Mouse (Mus musculus) limb, embryonic 14.5 days (tissue): ENCODE measurements at regions not wholly inside any gene's neighbourhood (a gene's known extent, or its start where the extent isn't known, plus 50 kb on each side); places are given as distances from the start of the nearest gene placed in this dataset.

Experiments
- ATAC-seq: fragments of 200-750 bp; cut with Nextera tagmentation; 2 replicates; pipeline ENCODE4 v1.8.0; 2017; ENCODE audit warnings: low read depth, moderate number of reproducible peaks, moderate TSS enrichment; ENCODE audit not compliant: low FRiP score
- DNase-seq: peaks from one replicate; pipeline ENCODE4 v3.0.0-alpha.2; 2015; ENCODE audit warnings: low spot score
- H3K27ac ChIP-seq: fragments of 300-500 bp; sonication (generic); replicated peaks from 2 replicates; pipeline ENCODE4 v1.5.1; 2014; ENCODE audit warnings: low read depth, mild to moderate bottlenecking, low read length, moderate library complexity, mixed read lengths
- H3K27me3 ChIP-seq: fragments of 300-500 bp; sonication (generic); 2 replicates; pipeline ENCODE4 v1.6.1; 2014; ENCODE audit warnings: low read length, mixed read lengths; ENCODE audit not compliant: control insufficient read depth, insufficient read depth
- H3K36me3 ChIP-seq: fragments of 300-500 bp; sonication (generic); 2 replicates; pipeline ENCODE4 v1.6.1; 2014; ENCODE audit warnings: mild to moderate bottlenecking, low read length, moderate library complexity, mixed read lengths; ENCODE audit not compliant: control insufficient read depth, insufficient read depth
- H3K4me1 ChIP-seq: fragments of 300-500 bp; sonication (generic); 2 replicates; pipeline ENCODE4 v1.6.1; 2014; ENCODE audit warnings: antibody characterized with exemption, low read length, mixed read lengths; ENCODE audit not compliant: control insufficient read depth, insufficient read depth
- H3K4me2 ChIP-seq: fragments of 300-500 bp; sonication (generic); replicated peaks from 2 replicates; pipeline ENCODE4 v1.6.1; 2014; ENCODE audit warnings: low read depth, mild to moderate bottlenecking, low read length, moderate library complexity; ENCODE audit not compliant: severe bottlenecking
- H3K4me3 ChIP-seq: fragments of 300-500 bp; sonication (generic); replicated peaks from 2 replicates; pipeline ENCODE4 v1.5.1; 2014; ENCODE audit warnings: low read length
- H3K9ac ChIP-seq: fragments of 300-500 bp; sonication (generic); 2 replicates; pipeline ENCODE4 v1.6.1; 2014; ENCODE audit warnings: mild to moderate bottlenecking, low read depth, low read length, moderate library complexity; ENCODE audit not compliant: severe bottlenecking
- H3K9me3 ChIP-seq: fragments of 300-500 bp; sonication (generic); 2 replicates; pipeline ENCODE4 v1.6.1; 2016; ENCODE audit warnings: low read length; ENCODE audit not compliant: control insufficient read depth
- POLR2A ChIP-seq: fragments of 200-500 bp; IDR thresholded peaks from 2 replicates; pipeline ENCODE4 v1.8.0; 2012; ENCODE audit warnings: inconsistent platforms, mild to moderate bottlenecking, moderate library complexity, borderline replicate concordance; ENCODE audit not compliant: insufficient read depth, insufficient read length; ENCODE audit errors: extremely low read depth
- WGBS: fragments of 180-500 bp; shearing (Covaris S2); extraction: QIAGEN DNeasy Blood & Tissue Kit; methylation state at CpG from one replicate; pipeline ENCODE4 v1.1.7; 2014; 5-methylcytosine and 5-hydroxymethylcytosine counted together

DNA sequence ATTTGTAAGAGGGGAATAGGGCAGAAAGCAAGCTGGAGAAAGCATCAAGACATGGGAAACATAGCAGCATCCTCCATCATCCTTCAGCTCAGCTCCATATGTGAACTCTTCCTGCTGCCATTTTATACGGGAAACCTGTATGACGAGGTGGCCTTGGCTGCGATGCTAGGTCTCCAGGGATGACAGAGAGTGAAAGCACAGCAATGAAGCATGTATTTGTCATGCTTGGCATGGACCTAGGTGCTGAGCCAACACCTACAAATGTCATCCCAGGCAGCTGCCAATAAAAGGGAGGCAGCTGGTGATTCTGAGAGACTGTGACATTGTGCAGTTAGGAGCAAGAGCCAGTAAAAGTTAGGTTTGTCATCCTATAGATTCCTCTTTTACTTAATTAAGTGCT is 51.0 kb upstream of the Akirin2 start:
- Histone ChIP-seq H3K9ac (no peak overlapping the region), H3K27ac (no peak overlapping the region), H3K27me3 (no peaks in the 10 kb centered on the region), H3K4me3 (no peak overlapping the region), H3K9me3 (no peaks in the 10 kb centered on the region), H3K4me1 (no peaks in the 10 kb centered on the region), H3K4me2 (no peak overlapping the region), H3K36me3 (no peaks in the 10 kb centered on the region)
- DNase-seq (no peak), ATAC-seq (no peak)
- WGBS, result 87% methylated on average over 3 of the region's 3 CpGs
- TF ChIP-seq POLR2A, result no peak
